Mouse (Mus musculus): ENCODE results near the gene Zfp429. TPM values are rescaled to one million over a fixed set of nuclear protein-coding genes. Genes with fewer than 3 reads are reported as not detected.
A peak's percentile ranks its signal among the peaks of the same experiment; 100 is the strongest.
"Not testable (repeated sequence)": the region's sequence is repeated elsewhere in the genome, so short reads cannot be mapped to it uniquely, and the experiment has no call there.

Gene Zfp429
- polyA plus RNA-seq, 1 experiment from 2014 or later = 4.5 TPM

DNA sequence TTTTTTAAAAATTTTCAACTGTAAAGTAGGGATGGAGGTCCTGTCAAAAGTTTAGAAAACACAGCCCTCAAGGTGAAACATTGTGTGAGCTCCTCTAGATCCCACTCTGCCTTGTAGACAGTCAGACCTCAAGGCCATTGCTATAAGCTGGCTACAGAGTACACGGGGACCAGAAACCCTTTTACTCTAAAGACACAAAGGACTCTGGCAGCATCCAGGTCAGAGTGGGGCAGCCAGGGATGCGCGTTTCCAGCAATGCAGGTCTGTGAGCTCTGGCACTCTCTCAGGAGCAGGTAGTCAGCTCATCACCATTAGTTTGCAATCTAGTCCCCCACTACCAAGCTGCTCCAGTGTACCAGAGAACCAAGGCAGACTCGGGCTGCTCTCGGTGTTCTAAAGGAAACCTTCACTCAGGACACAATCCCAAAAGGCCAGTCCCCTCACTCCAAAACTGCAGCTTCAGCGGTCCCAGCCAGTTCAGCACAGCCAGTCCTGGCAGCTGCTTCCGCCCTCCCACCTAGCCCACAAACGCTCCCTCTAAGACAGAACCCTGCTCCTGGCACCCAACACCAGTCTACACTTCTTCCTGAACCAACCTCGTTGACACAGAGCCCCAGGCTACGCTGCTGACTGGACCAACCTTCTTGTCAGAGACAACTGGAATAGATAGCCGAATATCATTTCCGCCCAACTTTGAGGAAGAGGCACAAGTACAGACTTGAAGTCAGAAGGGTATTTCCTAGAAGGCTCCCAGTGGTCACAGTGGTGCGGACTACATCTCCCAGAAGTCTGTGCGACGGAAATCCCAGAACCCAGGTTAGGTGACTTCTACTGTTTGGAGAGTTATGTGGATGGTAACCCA lies 24.3 kb downstream of the Zfp429 start, which contains the start of the genes Gm28041 and Zfp456:
Gene Gm28041, minus strand, starts transcription at position 684 of the 862 bp plus-strand sequence.
Gene Zfp456, minus strand, starts transcription at position 761 of the 862 bp plus-strand sequence.
- not testable (repeated sequence) for H3K27ac ChIP-seq (replicated peaks); H3K27me3 ChIP-seq

DNA sequence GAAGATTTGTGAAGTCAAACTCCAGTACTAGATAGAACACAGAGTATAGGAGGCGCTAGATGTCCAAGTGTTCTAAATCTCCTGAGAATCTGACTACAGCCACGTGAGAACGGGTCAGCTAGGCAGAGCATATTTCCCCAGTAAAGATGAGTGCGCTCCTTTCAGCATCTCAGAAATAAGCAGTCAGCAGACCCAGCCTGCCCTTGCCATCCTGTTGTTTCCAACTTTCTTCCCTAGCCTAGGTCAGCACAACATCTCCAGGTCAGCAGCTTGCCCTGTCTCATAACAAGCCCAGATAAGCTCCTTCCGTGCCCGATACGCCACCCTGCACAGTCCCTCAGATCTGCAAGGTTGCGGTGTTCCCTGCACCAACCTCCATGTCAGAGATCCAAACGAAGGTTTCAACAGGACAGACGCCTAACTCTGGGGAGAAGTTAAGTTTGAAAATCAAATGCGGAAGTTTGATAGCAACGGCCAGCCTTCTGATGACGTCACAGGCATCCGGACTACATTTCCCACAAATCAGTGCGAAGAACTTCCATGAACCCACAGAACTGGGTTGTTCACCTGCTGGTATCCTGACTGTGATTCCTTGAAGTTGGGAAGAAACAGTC lies 39.4 kb downstream of the Zfp429 start, which contains the start of the genes Gm28044 and Zfp953:
Gene Gm28044, minus strand, starts transcription at position 406 of the 614 bp plus-strand sequence.
Gene Zfp953, minus strand, starts transcription at position 475 of the 614 bp plus-strand sequence.
- WGBS = 0% methylated on average over 15 of the region's 15 CpGs
- peak within 1 kb of the TSS; percentile 6; the same call in 1 of the 2 replicates for H3K27ac ChIP-seq (replicated peaks)

More for the DNA sequence above, 24.3 kb downstream of the Zfp429 start, which contains the start of the genes Gm28041 and Zfp456:
- not testable (repeated sequence) for H3K36me3 ChIP-seq; H3K4me1 ChIP-seq (replicated peaks); H3K9me3 ChIP-seq
- ATAC-seq (ENCODE audit: low FRiP score, low read depth) = peak; percentile 96
- Histone ChIP-seq H3K4me3 (peak within 1 kb of the TSS; percentile 45), H3K4me2 (peak within 1 kb of the TSS; percentile 62), H3K9ac (0 out of 2 replicates have a peak within 1 kb of the TSS, but pooled peaks have one; percentile 24)
- WGBS = 21% methylated on average over 14 of the region's 15 CpGs

DNA sequence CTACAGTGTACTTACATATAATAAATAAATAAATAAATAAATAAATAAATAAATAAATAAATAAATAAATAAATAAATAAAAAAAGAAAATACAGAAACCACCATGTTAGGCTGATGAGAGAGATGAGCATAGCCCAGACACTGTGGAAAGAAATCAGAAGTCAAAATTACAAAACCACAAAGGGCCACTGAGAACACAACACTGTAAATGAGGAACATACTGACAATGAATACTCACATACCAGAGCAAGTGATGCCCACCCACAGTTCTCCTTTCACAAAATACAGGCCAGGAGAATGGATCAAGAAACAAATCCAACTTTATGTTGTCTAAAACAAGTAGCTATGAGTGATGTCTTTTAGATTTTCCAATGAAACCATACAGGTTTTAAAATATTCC lies 47.8 kb downstream of the Zfp429 start:
- ATAC-seq (ENCODE audit: low FRiP score, low read depth) = no peak
- no peaks in the 10 kb centered on the region for H3K27me3 ChIP-seq
- H3K4me3 ChIP-seq = no peak overlapping the region
- H3K36me3 ChIP-seq = no peaks in the 10 kb centered on the region
- H3K4me1 ChIP-seq (replicated peaks) = no peaks in the 10 kb centered on the region
- no peak overlapping the region for H3K9ac ChIP-seq
- no peak overlapping the region for H3K4me2 ChIP-seq
- H3K27ac ChIP-seq (replicated peaks) = no peak overlapping the region
- H3K9me3 ChIP-seq = no peaks in the 10 kb centered on the region

More for the DNA sequence above, 39.4 kb downstream of the Zfp429 start, which contains the start of the genes Gm28044 and Zfp953:
- peak within 1 kb of the TSS; percentile 57 for H3K4me3 ChIP-seq
- peaks cover 10% of the 10 kb centered on the region for H3K4me1 ChIP-seq (replicated peaks)
- peak; percentile 96 for ATAC-seq (ENCODE audit: low FRiP score, low read depth)
- H3K9me3 ChIP-seq = no peaks in the 10 kb centered on the region
- H3K4me2 ChIP-seq = peak within 1 kb of the TSS; percentile 84
- peak within 1 kb of the TSS; percentile 39 for H3K9ac ChIP-seq
- no peaks in the 10 kb centered on the region for H3K27me3 ChIP-seq
- H3K36me3 ChIP-seq = no peaks in the 10 kb centered on the region

DNA sequence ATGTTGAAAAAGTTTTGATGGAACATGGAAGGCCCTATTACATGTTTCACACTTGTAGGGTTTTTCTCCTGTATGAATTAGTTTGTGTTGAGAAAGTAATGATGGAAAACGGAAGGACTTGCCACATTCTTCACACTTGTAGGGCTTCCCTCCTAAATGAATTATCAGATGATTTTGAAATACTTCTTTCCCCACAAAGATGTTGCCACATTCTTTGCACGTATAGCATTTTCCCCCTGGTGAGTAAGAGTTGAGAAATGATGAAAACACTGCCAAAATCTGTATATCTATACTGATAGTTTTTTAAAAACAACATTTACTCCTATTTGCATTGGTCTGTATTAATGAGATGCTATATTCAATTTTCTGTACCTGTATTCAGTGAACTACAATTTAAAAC lies 56.2 kb downstream of the Zfp429 start:
- WGBS = 91% methylated on average over 2 of the region's 2 CpGs
- no peak for ATAC-seq (ENCODE audit: low FRiP score, low read depth)
- no peaks in the 10 kb centered on the region for H3K4me1 ChIP-seq (replicated peaks)

More for the DNA sequence above, 56.2 kb downstream of the Zfp429 start:
- Histone ChIP-seq H3K4me2 (no peak overlapping the region), H3K27me3 (no peaks in the 10 kb centered on the region), H3K27ac (replicated peaks) (no peak overlapping the region), H3K9ac (no peak overlapping the region), H3K9me3 (no peaks in the 10 kb centered on the region), H3K36me3 (no peaks in the 10 kb centered on the region), H3K4me3 (no peak overlapping the region)

Other genes starting within 250 kb of the Zfp429 start
- gene Rsl1, start 226.6 kb downstream of the Zfp429 start, polyA plus RNA-seq (2015; fragmentation: Nextera tagmentation; extraction: Ambion mirVana) = 6.3 and 6.8 TPM in 2 replicates
- 2.0 and 2.2 TPM in 2 replicates for gene Zfp455, start 205.3 kb downstream of the Zfp429 start, polyA plus RNA-seq (2015; fragmentation: Nextera tagmentation; extraction: Ambion mirVana)
- gene Zfp458, start 121.4 kb downstream of the Zfp429 start, polyA plus RNA-seq (2015; fragmentation: Nextera tagmentation; extraction: Ambion mirVana) = 4.7 and 6.0 TPM in 2 replicates
- 1.1 and 1.3 TPM in 2 replicates for gene Zfp457, start 93.3 kb downstream of the Zfp429 start, polyA plus RNA-seq (2015; fragmentation: Nextera tagmentation; extraction: Ambion mirVana)
- gene Zfp595, start 67.2 kb downstream of the Zfp429 start, polyA plus RNA-seq (2015; fragmentation: Nextera tagmentation; extraction: Ambion mirVana) = 1.7 and 1.9 TPM in 2 replicates
- gene Gm28044, start 39.3 kb downstream of the Zfp429 start, polyA plus RNA-seq (2015; fragmentation: Nextera tagmentation; extraction: Ambion mirVana) = 0.35 TPM in 1 of 2 replicates, not detected in the other
- gene Zfp953, start 39.2 kb downstream of the Zfp429 start, polyA plus RNA-seq (2015; fragmentation: Nextera tagmentation; extraction: Ambion mirVana) = 0.42 and 0.58 TPM in 2 replicates
- 0.25 TPM in 1 of 2 replicates, not detected in the other for gene Gm28041, start 24.1 kb downstream of the Zfp429 start, polyA plus RNA-seq (2015; fragmentation: Nextera tagmentation; extraction: Ambion mirVana)
- gene Zfp456, start 24.0 kb downstream of the Zfp429 start, polyA plus RNA-seq (2015; fragmentation: Nextera tagmentation; extraction: Ambion mirVana) = 0.60 and 1.1 TPM in 2 replicates
- 0.68 and 1.5 TPM in 2 replicates for gene Zfp459, start 21.6 kb upstream of the Zfp429 start, polyA plus RNA-seq (2015; fragmentation: Nextera tagmentation; extraction: Ambion mirVana)
- 6.6 and 7.3 TPM in 2 replicates for gene Zfp874a, start 51.8 kb upstream of the Zfp429 start, polyA plus RNA-seq (2015; fragmentation: Nextera tagmentation; extraction: Ambion mirVana)
- gene Zfp874b, start 84.4 kb upstream of the Zfp429 start, polyA plus RNA-seq (2015; fragmentation: Nextera tagmentation; extraction: Ambion mirVana) = 2.5 and 2.8 TPM in 2 replicates
- gene Zfp58, start 100.7 kb upstream of the Zfp429 start, polyA plus RNA-seq (2015; fragmentation: Nextera tagmentation; extraction: Ambion mirVana) = 10.0 and 11.6 TPM in 2 replicates
- gene Gm26965, start 126.3 kb upstream of the Zfp429 start, polyA plus RNA-seq (2015; fragmentation: Nextera tagmentation; extraction: Ambion mirVana) = not detected in 2 replicates
- 32.2 and 37.2 TPM in 2 replicates for gene Zfp87, start 126.4 kb upstream of the Zfp429 start, polyA plus RNA-seq (2015; fragmentation: Nextera tagmentation; extraction: Ambion mirVana)
- 13.1 and 13.4 TPM in 2 replicates for gene Zfp748, start 154.0 kb upstream of the Zfp429 start, polyA plus RNA-seq (2015; fragmentation: Nextera tagmentation; extraction: Ambion mirVana)
- gene Zfp729b, start 209.9 kb upstream of the Zfp429 start, polyA plus RNA-seq (2015; fragmentation: Nextera tagmentation; extraction: Ambion mirVana) = 4.6 TPM in 2 replicates
- gene Gm49345, start 237.9 kb upstream of the Zfp429 start, polyA plus RNA-seq (2015; fragmentation: Nextera tagmentation; extraction: Ambion mirVana) = 0.16 and 0.31 TPM in 2 replicates
- gene Zfp729a, start 238.0 kb upstream of the Zfp429 start, polyA plus RNA-seq (2015; fragmentation: Nextera tagmentation; extraction: Ambion mirVana) = 2.9 and 3.1 TPM in 2 replicates